Mouse (Mus musculus): ENCODE data around the gene Paqr4.

DNA sequence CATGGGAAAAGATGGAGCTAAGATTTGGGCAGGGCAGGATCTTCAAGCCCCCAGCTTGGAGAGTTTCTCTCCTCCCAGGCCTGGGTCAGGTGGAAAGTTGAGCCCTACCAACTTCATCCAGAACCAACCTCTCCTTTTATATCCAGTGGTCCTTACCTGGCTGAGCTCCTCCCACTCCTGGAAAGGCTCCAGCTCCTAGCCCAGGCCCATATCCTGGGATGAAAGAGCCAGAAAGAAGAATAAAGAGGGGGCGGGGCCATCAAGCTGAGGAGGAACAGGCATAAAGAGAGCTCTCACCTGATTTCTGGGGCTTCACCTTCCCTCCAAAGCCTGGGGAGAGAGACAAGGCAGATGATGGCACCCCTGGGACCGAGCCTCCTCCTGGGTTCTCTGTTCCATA is 23.7 kb downstream of the Paqr4 start:
- TF ChIP-seq CTCF (conservative IDR thresholded peaks at IDR 0.05; ENCODE audit: low read length) (no peak), POU5F1 (IDR thresholded peaks at IDR 0.05; ENCODE audit: borderline replicate concordance, low read length) (no peak)

Data from E14TG2a.4 (cell line).